Mouse (Mus musculus) frontal cortex, postnatal 36 days (tissue): ENCODE results near the gene Satb2.

Experiments
- DNase-seq, 2 experiments: peaks; one replicate each; pipeline ENCODE4 v3.0.0; 2022; ENCODE audit warnings: low spot score in 2 of 2

Gene Satb2

GRCm38 (mm10) chr1:56978151-56978700, at the start of gene Satb2:
Satb2 (minus strand) TSS chr1:56978650.
- DNase-seq: peak in 1 of 2 experiments; percentile 37

GRCm38 (mm10) chr1:57018941-57019340, 40.5 kb upstream of the Satb2 start:
- no peak for DNase-seq

DNA sequence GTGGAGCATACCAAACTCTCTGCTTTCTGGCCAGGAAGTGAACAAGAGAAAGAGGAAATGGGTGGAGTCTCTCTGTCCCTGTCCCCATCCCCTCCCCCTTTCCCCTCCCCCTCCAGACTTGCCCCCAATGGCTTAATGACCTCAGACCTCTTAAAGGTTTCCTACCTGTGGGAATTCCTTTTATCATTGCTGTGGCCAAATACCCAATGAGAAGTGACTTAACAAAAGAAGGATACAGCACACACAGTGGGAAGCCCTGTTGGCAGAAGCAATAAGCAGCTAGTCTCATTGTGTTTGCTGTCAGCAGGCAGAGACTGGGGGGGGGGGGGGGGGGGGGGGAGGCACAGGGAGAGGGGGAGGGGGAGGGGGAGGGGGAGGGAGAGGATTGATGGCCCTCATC, 35.4 kb upstream of the Satb2 start:
- DNase-seq: no peak

DNA sequence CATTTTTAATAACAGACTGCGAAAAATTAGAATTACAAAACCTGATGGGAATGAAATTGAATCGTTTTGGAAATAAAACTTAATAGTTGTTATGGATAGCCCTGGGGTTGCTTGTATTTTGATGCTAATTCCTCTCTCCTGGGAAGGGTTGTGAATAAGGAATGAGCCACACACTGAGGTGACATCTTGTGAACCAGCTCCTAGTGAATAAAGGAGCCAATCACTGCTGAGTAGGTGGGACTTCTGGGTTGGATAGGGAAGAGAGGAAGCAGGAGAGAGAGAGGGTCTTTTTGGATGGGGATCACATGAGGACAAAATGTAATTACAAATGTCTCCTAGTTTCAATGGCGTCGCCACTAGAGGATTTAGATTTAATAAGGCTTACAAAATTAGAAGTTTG, 30.7 kb upstream of the Satb2 start:
- no peak for DNase-seq

GRCm38 (mm10) chr1:56995041-56995440, 16.6 kb upstream of the Satb2 start:
- no peak for DNase-seq

GRCm38 (mm10) chr1:56992310-56992709, 13.9 kb upstream of the Satb2 start:
- DNase-seq: no peak

GRCm38 (mm10) chr1:56991613-56992012, 13.2 kb upstream of the Satb2 start:
- no peak for DNase-seq

DNA sequence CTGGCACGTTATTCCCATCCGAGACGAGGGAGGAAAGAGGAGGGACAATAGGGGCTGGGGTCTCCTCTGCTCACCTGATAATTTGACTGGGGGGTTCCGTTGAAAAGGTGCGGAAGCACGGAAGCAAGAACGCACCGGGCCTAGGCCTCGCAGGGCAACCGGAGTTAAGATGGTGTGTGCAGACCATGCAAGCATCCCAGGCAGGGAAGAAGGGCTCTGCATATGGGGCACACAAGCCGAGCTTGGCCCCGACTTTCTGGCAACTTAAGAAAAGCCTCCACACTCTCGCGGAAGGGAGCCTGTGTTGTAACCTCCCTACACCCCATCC, 6.0 kb upstream of the Satb2 start:
- DNase-seq: no peak

DNA sequence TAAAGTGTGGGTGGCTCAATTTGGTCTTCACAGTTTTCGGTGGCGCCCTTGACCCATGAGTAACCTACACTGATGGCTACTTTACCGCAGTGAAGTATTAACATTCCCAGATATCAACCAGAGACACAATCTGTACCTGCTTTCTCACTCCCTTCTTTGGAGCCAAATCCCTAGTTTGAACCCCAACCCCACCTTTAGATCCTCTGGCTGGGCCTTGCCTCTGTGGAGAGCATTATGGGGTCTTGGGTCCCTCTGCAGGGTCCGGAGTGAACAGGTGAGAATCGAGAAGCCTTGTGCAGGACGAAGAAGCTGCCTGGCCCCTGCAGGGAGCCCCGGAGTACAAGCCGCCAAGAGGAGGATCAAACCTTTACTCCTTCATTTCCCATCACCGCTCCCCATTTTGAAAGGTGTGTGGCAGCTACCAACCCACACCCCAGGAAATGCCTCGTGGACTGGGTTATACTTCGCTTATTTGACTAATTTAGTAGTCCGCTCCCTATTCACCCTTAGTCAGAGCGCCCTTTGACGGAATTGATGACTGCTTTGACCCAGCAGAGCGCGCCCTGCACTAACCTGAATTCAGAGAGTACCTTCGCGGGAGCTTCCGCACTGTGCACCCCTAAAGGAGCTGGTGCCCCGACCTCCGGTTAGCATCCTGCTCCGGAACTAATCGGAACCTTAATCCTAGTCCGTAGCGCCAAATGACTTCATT, 5.5 kb upstream of the Satb2 start:
- DNase-seq: no peak

- no peak for DNase-seq
Observed at GRCm38 (mm10) chr1:56983100-56983590, 4.7 kb upstream of the Satb2 start.

DNA sequence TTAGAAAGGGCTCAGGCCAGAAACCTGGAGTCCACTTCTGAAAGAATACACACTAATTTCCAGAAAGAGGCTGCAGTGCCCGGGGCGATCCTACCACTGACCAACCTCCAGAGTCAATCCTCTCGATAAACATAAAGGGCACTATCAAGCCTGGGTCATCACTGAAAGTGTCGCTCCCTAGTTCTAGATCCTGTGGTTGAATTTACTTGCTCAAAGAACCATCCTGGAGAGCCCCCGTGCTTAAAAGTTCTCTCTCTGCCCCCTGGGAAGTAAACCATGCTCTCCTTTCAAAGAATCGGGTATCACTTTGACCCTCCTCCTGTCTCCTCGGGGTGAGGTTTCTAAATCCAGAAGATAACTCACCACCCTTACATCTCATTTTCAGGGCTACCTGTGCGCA, 4.2 kb upstream of the Satb2 start:
- no peak for DNase-seq

DNA sequence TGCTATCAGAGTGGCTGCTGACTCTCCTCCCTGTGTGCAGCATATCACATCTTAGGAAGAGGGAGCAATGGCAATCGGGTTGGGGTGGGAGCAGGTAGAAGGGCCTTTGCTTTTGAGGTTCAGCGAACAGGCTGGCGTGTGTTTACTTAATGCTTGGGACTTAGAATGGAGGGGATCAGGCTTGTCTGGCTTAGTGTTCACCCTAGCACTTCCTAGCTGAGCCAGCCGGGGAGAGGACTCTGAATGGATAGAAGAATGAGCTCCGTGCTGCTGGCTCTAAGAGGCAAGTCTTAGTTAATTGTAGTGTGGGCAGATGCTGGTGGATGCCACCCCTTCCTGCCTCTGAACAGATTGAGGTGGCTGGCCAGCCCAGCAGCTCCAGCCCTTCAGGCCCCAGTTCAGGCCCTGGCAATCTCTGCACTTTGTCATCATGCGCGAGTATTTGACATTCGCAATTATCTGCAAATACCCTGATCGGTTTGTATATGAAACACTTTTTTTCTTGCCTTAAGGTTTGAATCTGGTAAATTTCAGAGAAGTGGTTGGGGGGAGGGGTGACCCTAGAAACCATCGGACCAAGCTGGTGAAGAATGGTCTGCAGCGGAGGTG, 3.6 kb upstream of the Satb2 start:
- DNase-seq: no peak

DNA sequence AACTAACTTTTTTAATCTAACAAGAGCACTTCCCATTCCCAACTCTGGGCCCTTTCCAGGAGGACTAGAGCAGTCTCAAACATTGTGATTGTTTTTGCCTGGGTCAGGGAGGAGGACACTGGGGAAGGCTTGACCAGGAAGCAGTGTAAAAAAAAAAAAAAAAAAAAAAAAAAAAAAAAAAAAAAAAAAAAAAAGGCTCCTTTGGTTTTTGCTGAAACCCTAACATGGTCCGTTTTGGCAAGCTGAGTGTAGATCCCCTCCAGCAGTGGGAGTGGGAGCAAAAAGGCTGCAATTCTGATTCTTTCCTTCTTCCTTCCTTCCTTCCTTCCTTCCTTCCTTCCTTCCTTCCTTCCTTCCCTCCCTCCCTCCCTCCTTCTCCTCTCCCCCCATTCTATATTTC, 3.1 kb upstream of the Satb2 start:
- no peak for DNase-seq

- peak in 1 of 2 experiments; percentile 29 for DNase-seq
Observed at GRCm38 (mm10) chr1:56980631-56981275, 2.3 kb upstream of the Satb2 start.

DNA sequence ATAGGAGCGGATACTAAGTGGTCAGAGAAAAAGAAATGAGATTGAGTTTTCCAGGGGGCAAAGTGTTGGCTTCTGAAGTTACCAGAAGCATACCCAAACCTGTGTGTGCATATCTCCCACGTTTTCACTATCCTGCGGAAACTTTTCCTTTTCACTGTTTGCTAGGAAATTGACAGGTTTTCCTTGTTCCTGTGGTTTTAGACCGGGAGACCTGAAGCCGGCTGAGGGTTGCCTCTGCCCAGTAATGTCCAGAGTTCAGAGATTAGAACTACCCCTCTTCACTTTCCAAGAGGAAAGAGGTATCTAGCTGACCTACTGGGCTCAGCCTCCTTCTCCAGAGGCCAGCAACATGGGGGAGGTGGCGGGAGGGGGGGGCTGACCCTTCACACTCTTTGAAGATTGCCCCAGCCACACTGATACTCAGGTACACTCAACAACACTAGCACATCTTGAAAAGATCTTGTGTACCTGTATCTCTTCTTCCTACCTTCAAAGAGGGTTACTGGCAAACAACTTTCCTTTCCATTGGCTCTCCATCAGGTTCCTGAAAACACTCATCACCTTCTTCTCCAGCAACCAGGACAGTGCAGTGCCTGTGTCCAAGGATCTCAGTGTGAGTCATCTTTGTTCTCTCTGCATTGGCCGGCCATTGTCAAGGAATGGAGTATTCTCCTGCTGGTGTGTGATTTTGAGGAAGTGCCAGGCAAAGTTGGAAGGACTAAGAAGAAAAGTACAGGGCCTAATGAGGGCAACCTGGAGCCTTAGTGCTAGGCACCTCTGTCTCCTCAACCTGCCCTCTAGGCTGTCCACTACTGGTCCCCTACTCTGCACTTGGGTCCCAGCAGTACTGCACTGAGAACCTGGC, 1.3 kb upstream of the Satb2 start:
- DNase-seq: no peak

DNA sequence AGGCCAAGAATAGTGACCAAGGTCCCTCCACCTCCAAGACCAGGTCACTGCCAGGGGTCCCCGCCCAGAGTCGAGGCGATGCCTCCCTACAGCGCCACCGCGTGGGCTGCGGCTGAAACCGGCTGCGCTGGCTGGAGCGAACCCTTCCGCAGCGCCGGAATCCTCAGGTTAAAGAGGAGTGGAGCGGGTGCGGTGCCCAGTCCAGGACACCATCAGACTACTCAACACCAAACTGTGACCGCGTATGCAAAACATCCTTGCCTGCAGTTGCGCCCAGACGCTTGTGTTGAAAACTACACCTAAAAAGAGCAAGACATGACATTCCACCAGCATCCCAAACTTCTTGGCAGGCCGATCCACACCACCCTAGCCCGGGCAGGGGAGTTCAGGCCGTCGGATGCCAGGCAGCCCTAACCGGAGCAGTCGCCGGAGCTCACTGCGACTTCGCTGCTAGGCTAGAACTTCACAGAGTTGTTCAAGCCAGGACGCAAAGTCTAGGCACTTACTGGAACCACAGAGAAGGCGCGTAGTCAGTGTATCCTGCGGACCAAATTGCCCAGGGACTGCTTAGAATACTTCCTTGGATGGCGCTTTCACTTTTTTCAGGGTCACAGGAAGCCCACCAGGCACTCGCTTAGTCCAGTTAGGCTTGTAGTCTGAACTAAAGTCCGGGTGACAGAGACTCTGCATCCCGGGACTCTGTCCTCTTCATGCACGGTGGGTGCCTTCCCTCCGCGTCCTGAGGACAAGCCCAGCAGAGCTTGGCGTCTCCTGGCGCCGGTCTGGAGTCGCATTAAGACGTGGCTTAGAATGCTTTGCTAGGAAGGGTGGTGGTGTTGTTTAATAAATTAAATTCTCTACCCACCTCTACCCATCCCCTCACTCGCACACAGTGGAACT, 999 bp downstream of the Satb2 start:
- DNase-seq: peak; percentile 71 to 75

DNA sequence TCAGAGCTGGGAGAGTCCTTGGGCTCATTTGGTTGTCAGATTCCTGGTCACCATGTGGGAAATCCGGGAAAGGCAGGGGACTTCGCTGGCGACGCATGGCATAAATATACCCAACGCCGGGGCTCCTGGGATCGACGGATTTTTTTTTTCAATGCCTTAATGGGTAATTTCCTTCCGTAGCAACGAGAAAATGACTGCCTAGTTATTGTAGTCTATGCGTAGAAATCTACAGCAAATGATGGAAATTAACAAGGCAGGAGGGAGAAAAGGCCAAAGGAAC, 1.7 kb downstream of the Satb2 start:
- DNase-seq: no peak

- DNase-seq: no peak
Observed at GRCm38 (mm10) chr1:56976044-56976824, 2.2 kb downstream of the Satb2 start.

DNA sequence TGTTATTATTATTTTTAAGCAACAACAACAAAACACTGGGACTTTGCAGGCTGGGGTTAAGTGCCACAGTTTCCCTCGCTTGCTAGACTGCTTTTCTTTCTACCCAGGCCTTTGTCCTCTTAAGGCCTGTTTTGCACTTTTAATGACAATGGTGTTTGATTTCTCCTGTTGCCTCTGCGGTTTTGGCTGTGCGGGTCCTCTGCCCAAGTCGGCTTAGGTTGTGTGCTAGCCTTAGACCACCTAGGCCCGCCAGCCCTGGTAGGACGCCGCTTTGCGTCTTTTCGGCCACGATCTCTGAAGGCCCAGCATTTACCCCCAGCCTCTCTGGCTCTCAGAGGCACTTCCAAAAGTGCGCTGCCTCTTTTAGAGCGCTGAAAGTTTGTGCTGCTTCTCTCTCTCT, 2.9 kb downstream of the Satb2 start:
- no peak for DNase-seq

DNA sequence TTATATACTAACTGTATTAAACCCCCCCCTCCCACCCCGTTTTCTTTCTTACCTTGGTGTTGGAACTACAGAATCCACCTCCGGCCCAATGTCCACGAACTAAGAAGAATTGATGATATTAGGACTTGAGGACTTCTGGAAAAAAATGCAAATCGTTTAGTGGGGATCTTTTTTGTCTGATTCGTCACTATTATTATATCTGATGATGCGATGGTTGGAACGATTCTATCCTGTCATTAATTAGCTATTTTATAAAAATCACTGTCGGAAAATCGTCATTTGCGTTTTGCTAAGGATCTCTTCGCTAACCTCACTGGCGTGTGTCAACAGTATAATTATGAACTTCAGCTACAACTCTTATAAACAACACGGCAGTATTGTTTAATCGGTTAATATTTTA, 4.3 kb downstream of the Satb2 start:
- no peak for DNase-seq
